Mouse (Mus musculus) ES-Bruce4 (cell line): ENCODE results near the gene Arhgap9.

ENCODE experiments used
- CTCF ChIP-seq: IDR thresholded peaks from one replicate; pipeline ENCODE4 v1.8.1; 2011; ENCODE audit warnings: low read depth, low read length
- EP300 ChIP-seq: IDR thresholded peaks from 2 replicates; pipeline ENCODE4 v1.6.1; 2011; ENCODE audit warnings: low read depth, low read length; ENCODE audit not compliant: insufficient read depth
- POLR2A ChIP-seq: IDR thresholded peaks from one replicate; pipeline ENCODE4 v1.8.1; 2011; ENCODE audit warnings: low read length; ENCODE audit not compliant: insufficient read depth

DNA sequence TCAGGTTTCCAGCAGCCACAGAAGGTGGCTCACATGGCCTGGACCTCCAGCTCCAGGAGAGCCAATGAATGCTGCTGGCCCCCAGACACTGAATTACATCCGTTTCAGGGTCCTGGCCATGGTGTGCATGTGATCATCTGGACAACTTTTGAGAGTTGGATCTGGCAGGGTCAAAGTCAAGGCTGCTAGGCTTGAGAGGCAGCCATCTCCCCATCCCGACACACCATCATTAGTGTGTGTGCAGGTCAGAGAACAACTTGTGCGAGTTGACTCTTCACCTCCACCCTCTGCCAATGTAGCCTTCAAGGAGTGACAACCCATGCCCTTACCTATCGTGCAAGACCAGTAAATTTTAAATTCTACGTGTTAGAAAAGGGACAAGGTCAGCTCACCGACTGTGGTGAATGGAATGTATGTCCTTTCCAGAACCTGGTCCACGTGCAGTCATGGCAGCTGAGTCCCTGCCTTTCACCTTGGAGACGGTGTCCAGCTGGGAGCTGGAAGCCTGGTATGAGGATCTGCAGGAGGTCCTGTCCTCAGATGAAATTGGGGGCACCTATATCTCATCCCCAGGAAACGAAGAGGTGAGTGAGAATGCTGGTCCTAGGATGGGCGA is 26.8 kb upstream of the Arhgap9 start:
- TF ChIP-seq CTCF (no peak), POLR2A (no peak), EP300 (no peak)
